Mouse (Mus musculus) ovary, postnatal 10 days (tissue): ENCODE data around the gene Kansl1l.

ENCODE experiments used
- DNase-seq: peaks from one replicate; pipeline ENCODE4 v3.0.0; 2022; ENCODE audit warnings: low spot score

The Kansl1l gene

GRCm38 (mm10) chr1:66817453-66817839, at the start of gene Kansl1l:
Gene Kansl1l (minus strand): TSS chr1:66817562.
- DNase-seq: peak; percentile 84

- no peak for DNase-seq
Measured at GRCm38 (mm10) chr1:66865633-66866032, 48.3 kb upstream of the Kansl1l start.

- no peak for DNase-seq
Measured at GRCm38 (mm10) chr1:66863741-66864495, 46.6 kb upstream of the Kansl1l start.

GRCm38 (mm10) chr1:66862712-66863511, 45.5 kb upstream of the Kansl1l start, which contains the start of gene Acadl:
Gene Acadl (minus strand): TSS chr1:66863277.
- peak; percentile 75 for DNase-seq

- DNase-seq: no peak
Measured at GRCm38 (mm10) chr1:66861764-66862672, 44.7 kb upstream of the Kansl1l start.

GRCm38 (mm10) chr1:66847506-66847905, 30.1 kb upstream of the Kansl1l start:
- no peak for DNase-seq

GRCm38 (mm10) chr1:66845690-66846318, 28.4 kb upstream of the Kansl1l start:
- no peak for DNase-seq

GRCm38 (mm10) chr1:66841938-66842337, 24.6 kb upstream of the Kansl1l start:
- DNase-seq: no peak

GRCm38 (mm10) chr1:66841510-66841909, 24.1 kb upstream of the Kansl1l start:
- DNase-seq: no peak

- no peak for DNase-seq
Measured at GRCm38 (mm10) chr1:66839755-66840438, 22.5 kb upstream of the Kansl1l start.

GRCm38 (mm10) chr1:66839135-66839534, 21.8 kb upstream of the Kansl1l start:
- no peak for DNase-seq

GRCm38 (mm10) chr1:66838184-66839042, 21.1 kb upstream of the Kansl1l start:
- peak; percentile 46 for DNase-seq

- no peak for DNase-seq
Measured at GRCm38 (mm10) chr1:66837207-66837606, 19.8 kb upstream of the Kansl1l start.

- DNase-seq: no peak
Measured at GRCm38 (mm10) chr1:66832636-66833165, 15.3 kb upstream of the Kansl1l start.

- no peak for DNase-seq
Measured at GRCm38 (mm10) chr1:66831824-66832600, 14.7 kb upstream of the Kansl1l start.

- DNase-seq: no peak
Measured at GRCm38 (mm10) chr1:66829400-66830080, 12.2 kb upstream of the Kansl1l start.

GRCm38 (mm10) chr1:66821966-66822365, 4.6 kb upstream of the Kansl1l start:
- no peak for DNase-seq

- DNase-seq: no peak
Measured at GRCm38 (mm10) chr1:66820241-66820640, 2.9 kb upstream of the Kansl1l start.
